In genomic region chr4:130198694-130199670, GRCm38 (mm10) we compare ENCODE assay signal across 8 mouse cellular contexts. TPM values are rescaled to one million over a fixed set of nuclear protein-coding genes. Genes with fewer than 3 reads are reported as not detected.
DNase-seq lines count a peak whose midpoint lies in the region; ATAC-seq and TF ChIP-seq lines count a peak whose summit lies in the region.

No protein-coding gene starts in this region.

- H3K4me3 ChIP-seq in C2C12 (ENCODE audit: insufficient read depth, poor library complexity, severe bottlenecking) = no peak overlapping the region
- peak overlapping the region; percentile 30 for H3K4me3 ChIP-seq in heart, embryonic 11.5 days (ENCODE audit: low read depth, low read length)
- peak overlapping the region; percentile 26 for H3K4me3 ChIP-seq in kidney, embryonic 16.5 days (ENCODE audit: low read length)

- 12% methylated on average over 35 of the region's 35 CpGs for WGBS in heart, embryonic 11.5 days (ENCODE audit: insufficient replicate concordance)
- 16% methylated on average over 35 of the region's 35 CpGs for WGBS in kidney, embryonic 16.5 days

- peaks cover 6% of the 10 kb centered on the region for H3K27me3 ChIP-seq in C2C12 (ENCODE audit: control insufficient read depth, insufficient read depth, insufficient read length)
- H3K27me3 ChIP-seq in heart, embryonic 11.5 days (ENCODE audit: control insufficient read depth, insufficient read depth, low read length) = peaks cover 21% of the 10 kb centered on the region
- peaks cover 8% of the 10 kb centered on the region for H3K27me3 ChIP-seq in kidney, embryonic 16.5 days (ENCODE audit: insufficient read depth, low read length)

- peak overlapping the region; percentile 46; the same call in 1 of the 2 replicates for H3K9ac ChIP-seq in heart, embryonic 11.5 days (ENCODE audit: low read depth, low read length)
- H3K9ac ChIP-seq in kidney, embryonic 16.5 days (replicated peaks; ENCODE audit: low read length) = peak overlapping the region; percentile 12

- H3K4me1 ChIP-seq in heart, embryonic 11.5 days (ENCODE audit: control insufficient read depth, insufficient read depth, low read length) = 0 out of 2 replicates have a peak, but pooled peaks cover 2% of the 10 kb centered on the region
- 0 out of 2 replicates have a peak, but pooled peaks cover 4% of the 10 kb centered on the region for H3K4me1 ChIP-seq in kidney, embryonic 16.5 days (ENCODE audit: insufficient read depth, low read length)

- TF ChIP-seq POLR2A in brain, embryonic 14.5 days (IDR thresholded peaks at IDR 0.05; ENCODE audit: borderline replicate concordance, extremely low read depth, insufficient read depth, insufficient read length, poor library complexity, severe bottlenecking) = no peak

- H3ac ChIP-seq in C2C12 (ENCODE audit: control insufficient read depth, insufficient read length, low read depth) = no peak overlapping the region

- H3K4me2 ChIP-seq in heart, embryonic 11.5 days = peak overlapping the region; percentile 72
- peak overlapping the region; percentile 53 for H3K4me2 ChIP-seq in kidney, embryonic 16.5 days (replicated peaks; ENCODE audit: low read depth, low read length)

- no peaks in the 10 kb centered on the region for H3K79me3 ChIP-seq in C2C12 (ENCODE audit: low read depth)

- H3K27ac ChIP-seq in heart, embryonic 11.5 days (ENCODE audit: low read depth, low read length) = no peak overlapping the region
- no peak overlapping the region for H3K27ac ChIP-seq in kidney, embryonic 16.5 days (ENCODE audit: low read length)

- H3K36me3 ChIP-seq in C2C12 (ENCODE audit: control insufficient read depth, insufficient read depth) = no peaks in the 10 kb centered on the region
- no peaks in the 10 kb centered on the region for H3K36me3 ChIP-seq in heart, embryonic 11.5 days (ENCODE audit: control insufficient read depth, insufficient read depth, low read length)
- H3K36me3 ChIP-seq in kidney, embryonic 16.5 days (ENCODE audit: insufficient read depth, low read length) = no peaks in the 10 kb centered on the region

- DNase-seq in brain, embryonic 14.5 days (ENCODE audit: low read depth) = peak; percentile 84
- peak; percentile 87 for DNase-seq in liver
- DNase-seq in spleen, postnatal 36 days (ENCODE audit: low spot score in 2 of 2) = peak; percentile 57 to 66

- no peaks in the 10 kb centered on the region for H3K79me2 ChIP-seq in C2C12 (ENCODE audit: control insufficient read depth, insufficient read depth)

- H3K9me3 ChIP-seq in heart, embryonic 11.5 days (replicated peaks; ENCODE audit: control insufficient read depth, low read length) = no peaks in the 10 kb centered on the region
- H3K9me3 ChIP-seq in kidney, embryonic 16.5 days (ENCODE audit: low read length) = 0 out of 2 replicates have a peak, but pooled peaks cover 4% of the 10 kb centered on the region

- peak; percentile 88 for TF ChIP-seq CTCF in C2C12 (IDR thresholded peaks at IDR 0.05; ENCODE audit: control insufficient read depth, insufficient read depth, insufficient read length)
- TF ChIP-seq CTCF in brain, embryonic 14.5 days (IDR thresholded peaks at IDR 0.05; ENCODE audit: borderline replicate concordance, extremely low read depth, insufficient read depth, insufficient read length) = peak; percentile 96

- ATAC-seq in erythroblast, adult 5-6 weeks (replicated peaks; ENCODE audit: low FRiP score, poor library complexity, severe bottlenecking) = peak; percentile 92
- ATAC-seq in heart, embryonic 11.5 days (replicated peaks; ENCODE audit: insufficient number of reproducible peaks, low FRiP score, low TSS enrichment) = no peak
- peak; percentile 85 for ATAC-seq in kidney, embryonic 16.5 days (ENCODE audit: low FRiP score, low TSS enrichment)
- ATAC-seq in monocyte, adult 5-6 weeks (replicated peaks; ENCODE audit: insufficient number of reproducible peaks, low FRiP score, low TSS enrichment, poor library complexity, severe bottlenecking) = 0 out of 2 replicates have a peak, but pooled peaks have one; percentile 59

TF ChIP-seq in C2C12, 6 proteins besides CTCF, POLR2A, EP300 and RAD21:
- TF ChIP-seq FOSL1 (IDR thresholded peaks at IDR 0.05; ENCODE audit: insufficient read depth, low read length, poor library complexity, severe bottlenecking) (no peak), CEBPB (IDR thresholded peaks at IDR 0.05; ENCODE audit: low read depth) (no peak), MYOG (IDR thresholded peaks at IDR 0.05; ENCODE audit: control insufficient read depth, extremely low read depth, insufficient read length) (no peak), MAX (IDR thresholded peaks at IDR 0.05) (no peak), USF1 (IDR thresholded peaks at IDR 0.05; ENCODE audit: low read depth) (no peak), MYOD1 (IDR thresholded peaks at IDR 0.05; ENCODE audit: control insufficient read depth, insufficient read length, low read depth) (no peak)

RNA-seq across cellular contexts. Expression of gene Gm853, which starts 23.2 kb away (rescaled TPM):
- not detected for polyA plus RNA-seq in C2C12 (2012; fragmentation: generic; extraction: Trizol)
- polyA plus RNA-seq in brain, embryonic 14.5 days (2012; rRNA removed) = 0.32 and 0.62 TPM in 2 replicates
- total RNA-seq in erythroblast, adult 5-6 weeks (2015; ENCODE audit: low replicate concordance) = not detected in 2 replicates
- total RNA-seq in erythroblast, adult 5-6 weeks (2017; ENCODE audit: low replicate concordance) = not detected in 2 replicates
- polyA plus RNA-seq in heart, embryonic 11.5 days (2014; fragmentation: Nextera tagmentation; extraction: Ambion mirVana) = not detected in 2 replicates
- polyA plus RNA-seq in kidney, embryonic 16.5 days (2015; fragmentation: Nextera tagmentation; extraction: Ambion mirVana) = 1.2 and 2.6 TPM in 2 replicates
- not detected in 3 replicates for total RNA-seq in monocyte, adult 5-6 weeks (2017)

RNA-seq across cellular contexts. Expression of gene Tinagl1, which starts 24.1 kb away (rescaled TPM):
- polyA plus RNA-seq in C2C12 (2012; fragmentation: generic; extraction: Trizol) = 64.1 TPM
- 5.4 and 8.1 TPM in 2 replicates for polyA plus RNA-seq in brain, embryonic 14.5 days (2012; rRNA removed)
- total RNA-seq in erythroblast, adult 5-6 weeks (2015; ENCODE audit: low replicate concordance) = 67.6 and 69.8 TPM in 2 replicates
- total RNA-seq in erythroblast, adult 5-6 weeks (2017; ENCODE audit: low replicate concordance) = 95.4 and 126 TPM in 2 replicates
- 31.0 and 33.9 TPM in 2 replicates for polyA plus RNA-seq in heart, embryonic 11.5 days (2014; fragmentation: Nextera tagmentation; extraction: Ambion mirVana)
- 71.2 and 93.4 TPM in 2 replicates for polyA plus RNA-seq in kidney, embryonic 16.5 days (2015; fragmentation: Nextera tagmentation; extraction: Ambion mirVana)
- not detected in 3 replicates for total RNA-seq in monocyte, adult 5-6 weeks (2017)

RNA-seq across cellular contexts. Expression of gene Hcrtr1, which starts 59.8 kb away (rescaled TPM):
- polyA plus RNA-seq in C2C12 (2012; fragmentation: generic; extraction: Trizol) = not detected
- 1.4 and 2.0 TPM in 2 replicates for polyA plus RNA-seq in brain, embryonic 14.5 days (2012; rRNA removed)
- total RNA-seq in erythroblast, adult 5-6 weeks (2015; ENCODE audit: low replicate concordance) = not detected in 2 replicates
- total RNA-seq in erythroblast, adult 5-6 weeks (2017; ENCODE audit: low replicate concordance) = not detected in 2 replicates
- polyA plus RNA-seq in heart, embryonic 11.5 days (2014; fragmentation: Nextera tagmentation; extraction: Ambion mirVana) = 0.07 and 0.20 TPM in 2 replicates
- 0.19 and 0.31 TPM in 2 replicates for polyA plus RNA-seq in kidney, embryonic 16.5 days (2015; fragmentation: Nextera tagmentation; extraction: Ambion mirVana)
- total RNA-seq in monocyte, adult 5-6 weeks (2017) = not detected in 3 replicates
